Mouse (Mus musculus) embryonic fibroblast, embryonic 13.5 days (primary cell): ENCODE measurements around the gene Tmtc2.

Experiments used
- CTCF ChIP-seq: IDR thresholded peaks from 2 replicates; pipeline ENCODE4 v1.5.1; 2011; ENCODE audit warnings: mild to moderate bottlenecking, control low read depth, low read length, moderate library complexity, borderline replicate concordance; ENCODE audit not compliant: insufficient read depth
- POLR2A ChIP-seq: IDR thresholded peaks from 2 replicates; pipeline ENCODE4 v1.6.1; 2011; ENCODE audit warnings: low read depth, mild to moderate bottlenecking, control low read depth, low read length, moderate library complexity

- no peak for TF ChIP-seq CTCF
- no peak for TF ChIP-seq POLR2A
Observed at GRCm38 (mm10) chr10:105312986-105313385, 261.3 kb downstream of the Tmtc2 start.
